Mouse (Mus musculus): ENCODE results near the gene 9930022D16Rik.

DNA sequence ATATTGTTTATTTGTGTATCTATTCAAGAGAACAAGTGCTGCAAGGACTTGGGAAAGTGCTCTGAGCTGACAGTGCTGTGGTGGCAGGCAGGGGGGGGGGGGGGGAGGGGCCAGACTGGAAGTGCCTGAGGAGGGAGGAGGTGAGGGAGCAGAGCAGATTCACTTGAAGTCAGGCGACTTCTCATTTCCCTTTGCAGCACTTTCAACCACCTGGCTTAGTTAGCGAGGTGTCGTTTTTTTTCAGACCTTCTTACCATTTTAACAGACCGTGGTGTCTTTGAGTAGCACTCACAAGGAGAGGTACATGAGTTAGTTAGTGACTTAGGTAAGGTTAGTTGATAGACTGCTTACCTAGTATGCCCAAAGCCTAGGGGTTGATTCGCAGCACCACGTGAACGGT lies 38.3 kb upstream of the 9930022D16Rik start:
- TF ChIP-seq CTCF (conservative IDR thresholded peaks at IDR 0.05; ENCODE audit: insufficient read depth, insufficient read length, low read depth, low read length), result no peak
- TF ChIP-seq POLR2A (IDR thresholded peaks at IDR 0.05; ENCODE audit: low read depth, low read length), result no peak
